9 mouse cellular contexts compared by ENCODE assay signal in genomic region chr15:94325509-94326181, GRCm38 (mm10).
DNase-seq lines count a peak whose midpoint lies in the region; ATAC-seq and TF ChIP-seq lines count a peak whose summit lies in the region.
"Had no signal": no experiment of that assay in that cellular context is flagged by ENCODE, and none has a peak within 500 bp of the region (broad histone marks: within the 10 kb centered on the region; RNA-seq: fewer than 3 reads in every experiment).

No protein-coding gene starts in this region.

- DNase-seq in midbrain, embryonic 10.5 days (ENCODE audit: low spot score), result no peak
- DNase-seq in cerebellum, postnatal 10 days, result peak; percentile 68 to 70
- DNase-seq in heart, adult 18-20 months, result peak; percentile 56 to 64
- DNase-seq in kidney, postnatal 0 days (ENCODE audit: low spot score), result peak; percentile 87
- peak; percentile 10 for DNase-seq in retina, embryonic 14.5 days (ENCODE audit: low spot score)
- DNase-seq in frontal cortex, adult 2 months (ENCODE audit: extremely low spot score in 1 of 2, low spot score in 1 of 2), result no peak
- DNase-seq in T-cell, adult 2 months (ENCODE audit: low spot score), result no peak

- no peaks in the 10 kb centered on the region for H3K9me3 ChIP-seq in midbrain, embryonic 12.5 days
- no peaks in the 10 kb centered on the region for H3K9me3 ChIP-seq in midbrain, embryonic 10.5 days (replicated peaks)
- no peaks in the 10 kb centered on the region for H3K9me3 ChIP-seq in kidney, postnatal 0 days (replicated peaks; ENCODE audit: low read length)
- H3K9me3 ChIP-seq: neural tube, embryonic 12.5 days had no signal

- no peaks in the 10 kb centered on the region for H3K36me3 ChIP-seq in midbrain, embryonic 12.5 days
- peaks cover 37% of the 10 kb centered on the region for H3K36me3 ChIP-seq in midbrain, embryonic 10.5 days
- H3K36me3 ChIP-seq in kidney, postnatal 0 days (ENCODE audit: insufficient read depth, low read length), result no peaks in the 10 kb centered on the region

- peak; percentile 58; the same call in 1 of the 2 replicates for ATAC-seq in midbrain, embryonic 12.5 days (ENCODE audit: low FRiP score, low read depth)
- no peak; the same call in 1 of the 2 replicates for ATAC-seq in kidney, postnatal 0 days (replicated peaks; ENCODE audit: low FRiP score, low read depth)

- TF ChIP-seq CTCF in kidney, postnatal 0 days (IDR thresholded peaks at IDR 0.05; ENCODE audit: low read depth), result no peak

- H3K9ac ChIP-seq in midbrain, embryonic 12.5 days (replicated peaks), result no peak overlapping the region
- H3K9ac ChIP-seq in kidney, postnatal 0 days (ENCODE audit: low read depth, low read length), result no peak overlapping the region
- H3K9ac ChIP-seq: neural tube, embryonic 12.5 days had no signal

- no peak overlapping the region for H3K4me2 ChIP-seq in midbrain, embryonic 12.5 days (replicated peaks)
- no peak overlapping the region for H3K4me2 ChIP-seq in kidney, postnatal 0 days (ENCODE audit: low read length)
- H3K4me2 ChIP-seq: neural tube, embryonic 12.5 days had no signal

- H3K4me3 ChIP-seq in midbrain, embryonic 12.5 days, result no peak overlapping the region
- H3K4me3 ChIP-seq in midbrain, embryonic 10.5 days, result no peak overlapping the region
- H3K4me3 ChIP-seq in kidney, postnatal 0 days (replicated peaks; ENCODE audit: low read depth, low read length), result no peak overlapping the region
- H3K4me3 ChIP-seq: neural tube, embryonic 12.5 days had no signal

- no peak overlapping the region; the same call in 1 of the 2 replicates for H3K27ac ChIP-seq in midbrain, embryonic 12.5 days (replicated peaks)
- H3K27ac ChIP-seq in midbrain, embryonic 10.5 days (replicated peaks), result no peak overlapping the region
- H3K27ac ChIP-seq in kidney, postnatal 0 days, result peak overlapping the region; percentile 36; the same call in 1 of the 2 replicates
- H3K27ac ChIP-seq: neural tube, embryonic 12.5 days had no signal

- H3K27me3 ChIP-seq in midbrain, embryonic 12.5 days, result no peaks in the 10 kb centered on the region
- no peaks in the 10 kb centered on the region for H3K27me3 ChIP-seq in midbrain, embryonic 10.5 days (ENCODE audit: low read depth, poor library complexity, severe bottlenecking)
- H3K27me3 ChIP-seq in kidney, postnatal 0 days (ENCODE audit: insufficient read depth, low read length), result no peaks in the 10 kb centered on the region
- H3K27me3 ChIP-seq: neural tube, embryonic 12.5 days had no signal

- 68% methylated on average over 13 of the region's 13 CpGs for WGBS in midbrain, embryonic 12.5 days
- WGBS in midbrain, embryonic 10.5 days, result 87% methylated on average over 13 of the region's 13 CpGs
- WGBS in kidney, postnatal 0 days, result 42% methylated on average over 13 of the region's 13 CpGs

- H3K4me1 ChIP-seq in midbrain, embryonic 12.5 days, result peaks cover 6% of the 10 kb centered on the region; the same call in 1 of the 2 replicates
- no peaks in the 10 kb centered on the region for H3K4me1 ChIP-seq in midbrain, embryonic 10.5 days
- 0 out of 2 replicates have a peak, but pooled peaks cover 4% of the 10 kb centered on the region for H3K4me1 ChIP-seq in kidney, postnatal 0 days (replicated peaks; ENCODE audit: insufficient read depth, low read length)

Comparison
In these comparisons a context has a peak if more than half of its experiments do, and no peak if none do; other contexts are left out.
1. DNase-seq: peak in cerebellum, postnatal 10 days (2 of 2), heart, adult 18-20 months (2 of 2), kidney, postnatal 0 days (single experiment) and retina, embryonic 14.5 days (single experiment); none in midbrain, embryonic 10.5 days (single experiment), frontal cortex, adult 2 months (0 of 2) and T-cell, adult 2 months (single experiment).